Mouse (Mus musculus) stomach, embryonic 14.5 days (tissue): ENCODE measurements at regions not wholly inside any gene's neighbourhood (a gene's known extent, or its start where the extent isn't known, plus 50 kb on each side); places are given as distances from the start of the nearest gene placed in this dataset.

ENCODE experiments used
- ATAC-seq: fragments of 200-750 bp; cut with Nextera tagmentation; 2 replicates; pipeline ENCODE4 v1.8.0; 2017; ENCODE audit warnings: low read depth, moderate TSS enrichment; ENCODE audit not compliant: insufficient number of reproducible peaks, insufficient read depth, low FRiP score
- H3K27ac ChIP-seq: fragments of 300-500 bp; sonication (generic); 2 replicates; pipeline ENCODE4 v1.5.1; 2014; ENCODE audit warnings: mild to moderate bottlenecking, low read length, moderate library complexity, mixed read lengths
- H3K27me3 ChIP-seq: fragments of 300-500 bp; sonication (generic); 2 replicates; pipeline ENCODE4 v1.6.1; 2014; ENCODE audit warnings: low read length, control low read depth, mixed read lengths; ENCODE audit not compliant: control insufficient read depth, insufficient read depth
- H3K36me3 ChIP-seq: fragments of 300-500 bp; sonication (generic); 2 replicates; pipeline ENCODE4 v1.6.1; 2014; ENCODE audit warnings: mild to moderate bottlenecking, control low read depth, low read length, moderate library complexity, mixed read lengths; ENCODE audit not compliant: control insufficient read depth, insufficient read depth
- H3K4me1 ChIP-seq: fragments of 300-500 bp; sonication (generic); 2 replicates; pipeline ENCODE4 v1.6.1; 2014; ENCODE audit warnings: low read length, control low read depth, mixed read lengths; ENCODE audit not compliant: control insufficient read depth, insufficient read depth
- H3K4me2 ChIP-seq: fragments of 300-500 bp; sonication (generic); replicated peaks from 2 replicates; pipeline ENCODE4 v1.6.1; 2014; ENCODE audit warnings: low read depth, low read length, control low read depth
- H3K4me3 ChIP-seq: fragments of 300-500 bp; sonication (generic); 2 replicates; pipeline ENCODE4 v1.5.1; 2014; ENCODE audit warnings: low read depth, low read length, control low read depth
- H3K9ac ChIP-seq: fragments of 300-500 bp; sonication (generic); replicated peaks from 2 replicates; pipeline ENCODE4 v1.6.1; 2014; ENCODE audit warnings: low read depth, mild to moderate bottlenecking, control low read depth, low read length, moderate library complexity, mixed read lengths
- H3K9me3 ChIP-seq: fragments of 300-500 bp; sonication (generic); 2 replicates; pipeline ENCODE4 v1.6.1; 2016; ENCODE audit warnings: low read depth, low read length, control low read depth; ENCODE audit not compliant: control insufficient read depth
- WGBS: fragments of 180-500 bp; shearing (Covaris S2); extraction: QIAGEN DNeasy Blood & Tissue Kit; methylation state at CpG from one replicate; pipeline ENCODE4 v1.1.7; 2014; 5-methylcytosine and 5-hydroxymethylcytosine counted together

- H3K9ac ChIP-seq: no peak overlapping the region
- H3K9me3 ChIP-seq: peaks cover 2% of the 10 kb centered on the region; the same call in 1 of the 2 replicates
- ATAC-seq: no peak
- no peak overlapping the region for H3K27ac ChIP-seq
- H3K4me3 ChIP-seq: no peak overlapping the region
- WGBS: 73% methylated on average over 5 of the region's 5 CpGs
- H3K4me1 ChIP-seq: no peaks in the 10 kb centered on the region
- no peaks in the 10 kb centered on the region for H3K36me3 ChIP-seq
- H3K27me3 ChIP-seq: no peaks in the 10 kb centered on the region
- H3K4me2 ChIP-seq: no peak overlapping the region
These were observed 286.6 kb upstream of the Got2 start for GRCm38 (mm10) chr8:96174996-96175395.

- no peak overlapping the region for H3K9ac ChIP-seq
- H3K27me3 ChIP-seq: no peaks in the 10 kb centered on the region
- no peak overlapping the region for H3K4me3 ChIP-seq
- H3K4me1 ChIP-seq: no peaks in the 10 kb centered on the region
- no peaks in the 10 kb centered on the region for H3K36me3 ChIP-seq
- no peak overlapping the region for H3K27ac ChIP-seq
- 83% methylated on average over 8 of the region's 8 CpGs for WGBS
- no peak for ATAC-seq
- H3K9me3 ChIP-seq: no peaks in the 10 kb centered on the region
- no peak overlapping the region for H3K4me2 ChIP-seq
These were observed 276.6 kb upstream of the Got2 start for GRCm38 (mm10) chr8:96164933-96165332.

GRCm38 (mm10) chr8:96159899-96160298 is 271.6 kb upstream of the Got2 start:
- WGBS: 29% methylated on average over 6 of the region's 6 CpGs
- no peaks in the 10 kb centered on the region for H3K9me3 ChIP-seq
- H3K4me2 ChIP-seq: no peak overlapping the region
- no peaks in the 10 kb centered on the region for H3K36me3 ChIP-seq
- no peaks in the 10 kb centered on the region for H3K4me1 ChIP-seq
- H3K4me3 ChIP-seq: no peak overlapping the region
- no peak overlapping the region for H3K9ac ChIP-seq
- ATAC-seq: no peak
- H3K27me3 ChIP-seq: no peaks in the 10 kb centered on the region
- H3K27ac ChIP-seq: no peak overlapping the region

DNA sequence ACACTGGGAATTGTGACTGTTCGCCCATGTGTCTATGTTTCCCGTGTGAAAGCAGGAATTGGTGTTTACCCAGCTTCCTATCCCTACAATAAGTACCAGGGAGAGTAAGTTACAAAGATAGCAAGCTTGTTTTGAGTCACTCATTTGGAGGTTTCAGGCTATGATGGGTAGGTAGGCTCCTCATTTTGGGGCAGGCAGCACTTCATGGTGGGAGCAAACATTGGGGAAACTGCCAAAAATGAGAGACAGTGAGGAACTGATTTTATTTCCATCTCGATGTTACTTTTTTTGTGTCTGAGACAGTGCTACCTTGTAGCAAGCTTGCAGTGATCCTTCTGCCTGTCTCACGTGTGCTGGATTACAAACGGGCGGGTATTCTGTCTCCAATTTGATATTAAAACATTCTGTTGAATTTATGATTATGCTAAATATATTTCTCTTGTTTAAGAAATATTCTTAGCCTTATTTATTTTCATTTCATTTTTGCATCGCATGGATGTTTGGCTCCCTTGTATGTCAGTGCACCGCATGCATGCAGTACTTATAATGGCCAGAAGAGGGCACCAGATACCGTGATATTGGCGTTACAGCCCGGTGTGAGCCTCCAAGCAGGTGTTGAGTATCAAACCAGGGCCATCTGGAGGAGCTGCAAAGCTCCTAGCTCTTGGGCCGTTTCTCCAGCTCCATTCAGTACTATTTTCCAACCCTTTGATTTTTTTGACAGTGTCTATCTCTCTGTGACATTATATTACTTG is 264.3 kb upstream of the Got2 start:
- H3K4me3 ChIP-seq: no peak overlapping the region
- H3K4me1 ChIP-seq: no peaks in the 10 kb centered on the region
- no peak overlapping the region for H3K4me2 ChIP-seq
- no peaks in the 10 kb centered on the region for H3K27me3 ChIP-seq
- no peak for ATAC-seq
- no peaks in the 10 kb centered on the region for H3K9me3 ChIP-seq
- no peak overlapping the region for H3K9ac ChIP-seq
- H3K27ac ChIP-seq: no peak overlapping the region
- WGBS: 42% methylated on average over 12 of the region's 12 CpGs
- H3K36me3 ChIP-seq: no peaks in the 10 kb centered on the region

DNA sequence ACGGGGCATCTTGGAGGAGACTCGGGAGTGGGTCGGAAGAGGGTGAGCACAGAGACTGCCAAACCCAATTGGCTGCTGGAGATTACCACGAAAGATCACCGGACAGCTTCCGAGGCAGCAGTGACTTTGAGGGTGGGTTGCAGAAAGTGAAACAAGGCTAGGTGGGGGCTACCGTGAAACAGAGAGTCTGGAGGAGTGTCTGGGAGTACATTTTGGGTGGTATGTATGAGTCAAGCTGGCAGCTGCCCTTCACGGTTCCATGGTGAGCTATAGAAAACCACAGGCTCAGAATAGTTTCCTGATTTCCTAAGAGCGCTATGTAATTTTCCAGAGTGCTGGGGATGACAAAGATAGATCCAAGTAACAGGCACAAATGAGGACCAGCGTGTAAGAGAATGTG is 263.7 kb upstream of the Got2 start:
- Histone ChIP-seq H3K27me3 (no peaks in the 10 kb centered on the region), H3K4me3 (no peak overlapping the region), H3K4me2 (no peak overlapping the region), H3K36me3 (no peaks in the 10 kb centered on the region), H3K9ac (no peak overlapping the region), H3K9me3 (no peaks in the 10 kb centered on the region), H3K4me1 (no peaks in the 10 kb centered on the region), H3K27ac (no peak overlapping the region)
- no peak for ATAC-seq
- 78% methylated on average over 10 of the region's 10 CpGs for WGBS

DNA sequence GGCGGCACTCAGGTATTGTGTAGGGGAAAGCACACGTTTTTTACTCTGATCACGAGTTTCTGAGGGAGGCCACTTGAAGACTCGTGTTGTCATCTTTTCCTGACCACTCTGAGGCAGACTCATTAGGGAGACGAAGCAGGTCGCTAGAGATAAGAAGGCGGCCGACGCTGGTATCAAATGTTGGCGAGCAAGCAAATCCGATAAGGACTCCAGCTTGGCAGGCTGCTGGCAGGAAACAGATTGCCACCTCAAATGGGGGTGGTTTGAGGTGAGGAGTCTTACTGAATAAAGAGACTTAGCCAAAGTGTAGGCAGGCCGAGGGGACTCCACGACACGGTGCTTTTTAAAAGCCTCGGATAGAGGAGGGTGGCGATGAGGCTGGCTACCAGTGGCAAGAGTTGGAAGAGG is 262.7 kb upstream of the Got2 start:
- no peaks in the 10 kb centered on the region for H3K27me3 ChIP-seq
- 72% methylated on average over 16 of the region's 16 CpGs for WGBS
- H3K4me3 ChIP-seq: no peak overlapping the region
- H3K4me2 ChIP-seq: no peak overlapping the region
- H3K27ac ChIP-seq: no peak overlapping the region
- no peaks in the 10 kb centered on the region for H3K36me3 ChIP-seq
- H3K4me1 ChIP-seq: no peaks in the 10 kb centered on the region
- ATAC-seq: no peak
- H3K9me3 ChIP-seq: no peaks in the 10 kb centered on the region
- no peak overlapping the region for H3K9ac ChIP-seq

DNA sequence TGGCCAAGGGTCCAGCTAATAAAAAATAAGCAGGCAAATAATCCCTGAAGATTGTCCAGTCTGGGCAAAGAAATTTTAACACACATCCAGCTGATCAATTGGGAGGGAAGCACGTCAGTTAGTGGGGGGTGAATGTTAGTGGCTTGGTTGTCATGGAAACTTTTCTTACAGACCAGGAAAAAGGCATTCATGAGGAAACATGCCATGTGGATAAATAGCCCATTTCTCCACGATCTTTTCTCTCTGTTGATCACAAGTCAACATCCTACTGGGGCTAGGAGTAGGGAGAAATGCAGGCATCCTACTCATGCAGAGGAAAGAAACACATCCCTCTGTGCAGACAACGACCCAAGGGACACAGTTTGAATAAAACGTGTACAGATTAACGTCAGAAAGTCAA is 243.8 kb upstream of the Got2 start:
- ATAC-seq: no peak
- Histone ChIP-seq H3K36me3 (no peaks in the 10 kb centered on the region), H3K4me1 (no peaks in the 10 kb centered on the region), H3K9ac (no peak overlapping the region), H3K27me3 (no peaks in the 10 kb centered on the region), H3K4me2 (no peak overlapping the region), H3K27ac (no peak overlapping the region), H3K9me3 (no peaks in the 10 kb centered on the region), H3K4me3 (no peak overlapping the region)
- WGBS: 46% methylated on average over 5 of the region's 5 CpGs

GRCm38 (mm10) chr8:96128329-96128728 is 240.0 kb upstream of the Got2 start:
- H3K4me2 ChIP-seq: no peak overlapping the region
- H3K4me1 ChIP-seq: no peaks in the 10 kb centered on the region
- H3K36me3 ChIP-seq: no peaks in the 10 kb centered on the region
- ATAC-seq: no peak
- H3K4me3 ChIP-seq: no peak overlapping the region
- 80% methylated on average over 2 of the region's 2 CpGs for WGBS
- H3K9me3 ChIP-seq: no peaks in the 10 kb centered on the region
- H3K27me3 ChIP-seq: no peaks in the 10 kb centered on the region
- no peak overlapping the region for H3K9ac ChIP-seq
- no peak overlapping the region for H3K27ac ChIP-seq

- no peaks in the 10 kb centered on the region for H3K9me3 ChIP-seq
- no peak overlapping the region for H3K4me2 ChIP-seq
- no peak for ATAC-seq
- H3K36me3 ChIP-seq: no peaks in the 10 kb centered on the region
- no peak overlapping the region for H3K4me3 ChIP-seq
- H3K9ac ChIP-seq: no peak overlapping the region
- WGBS: 86% methylated on average over 5 of the region's 5 CpGs
- no peaks in the 10 kb centered on the region for H3K4me1 ChIP-seq
- no peaks in the 10 kb centered on the region for H3K27me3 ChIP-seq
- H3K27ac ChIP-seq: no peak overlapping the region
These were observed 212.5 kb upstream of the Got2 start for GRCm38 (mm10) chr8:96100817-96101216.
